Mouse (Mus musculus): Measurements from ENCODE around the gene Sec13. TPM values are rescaled to one million over a fixed set of nuclear protein-coding genes. Genes with fewer than 3 reads are reported as not detected.
"Not testable (repeated sequence)": the region's sequence is repeated elsewhere in the genome, so short reads cannot be mapped to it uniquely, and the experiment has no call there.

The Sec13 gene
- total RNA-seq, 2 experiments from 2014 or later: 61.1 to 64.3 TPM

GRCm38 (mm10) chr6:113714276-113714675 lies 26.3 kb downstream of the Sec13 start:
- DNase-seq: no peak
- intact Hi-C loops (cut with DNase I): no loop called here

GRCm38 (mm10) chr6:113713389-113713788 lies 27.2 kb downstream of the Sec13 start:
- intact Hi-C loops (cut with DNase I); DNase-seq: not testable (repeated sequence)

- intact Hi-C loops (cut with DNase I): no loop called here
- no peak for DNase-seq
Observed at GRCm38 (mm10) chr6:113712718-113713117, 27.8 kb downstream of the Sec13 start.

- DNase-seq: peak; percentile 17 to 43
- intact Hi-C loops (cut with DNase I): no loop called here
Observed at GRCm38 (mm10) chr6:113697222-113698205, 43.0 kb downstream of the Sec13 start.

GRCm38 (mm10) chr6:113696582-113697221 lies 43.8 kb downstream of the Sec13 start, which contains the start of gene Tatdn2:
Tatdn2 (plus strand) TSS chr6:113697050.
- intact Hi-C loops (cut with DNase I): no loop called here
- peak; percentile 91 to 93 for DNase-seq

GRCm38 (mm10) chr6:113695766-113696355 lies 44.7 kb downstream of the Sec13 start:
- intact Hi-C loops (cut with DNase I): no loop called here
- no peak for DNase-seq

GRCm38 (mm10) chr6:113695203-113695602 lies 45.3 kb downstream of the Sec13 start:
- no peak for DNase-seq
- intact Hi-C loops (cut with DNase I): no loop called here

- DNase-seq: no peak
- intact Hi-C loops (cut with DNase I): no loop called here
Observed at GRCm38 (mm10) chr6:113693377-113693776, 47.2 kb downstream of the Sec13 start.

- intact Hi-C loops (cut with DNase I): no loop called here
- DNase-seq: no peak
Observed at GRCm38 (mm10) chr6:113692661-113693133, 47.8 kb downstream of the Sec13 start.

GRCm38 (mm10) chr6:113691084-113691462 lies 49.5 kb downstream of the Sec13 start:
- intact Hi-C loops (cut with DNase I): no loop called here
- DNase-seq: no peak

- intact Hi-C loops (cut with DNase I): no loop called here
- no peak for DNase-seq
Observed at GRCm38 (mm10) chr6:113690400-113691083, 50.0 kb downstream of the Sec13 start.

GRCm38 (mm10) chr6:113690008-113690399 lies 50.5 kb downstream of the Sec13 start:
- intact Hi-C loops (cut with DNase I): no loop called here
- no peak for DNase-seq

- intact Hi-C loops (cut with DNase I): no loop called here
Observed at GRCm38 (mm10) chr6:113686551-113687125, 53.9 kb downstream of the Sec13 start.

GRCm38 (mm10) chr6:113683081-113683825 lies 57.3 kb downstream of the Sec13 start:
- intact Hi-C loops (cut with DNase I): loop anchor here (5.0 kb wide), 1 partner anchor 241 kb away; the partner anchor contains the start of gene Jagn1
- no peak for DNase-seq

More at GRCm38 (mm10) chr6:113686551-113687125, 53.9 kb downstream of the Sec13 start:
- DNase-seq: no peak

- intact Hi-C loops (cut with DNase I): loop anchor here (5.0 kb wide), 1 partner anchor 239 kb away; the partner anchor contains the start of gene Jagn1
- peak; percentile 74 to 81 for DNase-seq
Observed at GRCm38 (mm10) chr6:113681271-113681670, 59.3 kb downstream of the Sec13 start.

GRCm38 (mm10) chr6:113679993-113680566 lies 60.5 kb downstream of the Sec13 start:
- intact Hi-C loops (cut with DNase I): loop anchor here (5.0 kb wide), 1 partner anchor 238 kb away; the partner anchor contains the start of gene Jagn1
- no peak for DNase-seq

GRCm38 (mm10) chr6:113678246-113679012 lies 62.1 kb downstream of the Sec13 start:
- DNase-seq: no peak
- intact Hi-C loops (cut with DNase I): no loop called here
